Mouse (Mus musculus) lung, postnatal 0 days (tissue): ENCODE measurements around the gene Blcap. TPM values are rescaled to one million over a fixed set of nuclear protein-coding genes. Genes with fewer than 3 reads are reported as not detected.

Experiments
- ATAC-seq: fragments of 200-750 bp; cut with Nextera tagmentation; 2 replicates; pipeline ENCODE4 v1.8.0; 2017; ENCODE audit warnings: moderate library complexity
- DNase-seq: peaks from one replicate; pipeline ENCODE4 v3.0.0-alpha.2; 2016; ENCODE audit warnings: low spot score
- H3K27ac ChIP-seq: fragments of 300-500 bp; sonication (generic); 2 replicates; pipeline ENCODE4 v1.5.1; 2014; ENCODE audit warnings: antibody characterized with exemption, mild to moderate bottlenecking, low read length, mixed read lengths
- H3K27me3 ChIP-seq: fragments of 300-500 bp; sonication (generic); replicated peaks from 2 replicates; pipeline ENCODE4 v1.6.1; 2014; ENCODE audit warnings: low read length, mixed read lengths; ENCODE audit not compliant: insufficient read depth
- H3K36me3 ChIP-seq: fragments of 300-500 bp; sonication (generic); 2 replicates; pipeline ENCODE4 v1.6.1; 2014; ENCODE audit warnings: low read length, mixed read lengths; ENCODE audit not compliant: insufficient read depth
- H3K4me1 ChIP-seq: fragments of 300-500 bp; sonication (generic); 2 replicates; pipeline ENCODE4 v1.6.1; 2014; ENCODE audit warnings: antibody characterized with exemption, low read depth, low read length, mixed read lengths; ENCODE audit not compliant: insufficient read depth
- H3K4me2 ChIP-seq: fragments of 300-500 bp; sonication (generic); replicated peaks from 2 replicates; pipeline ENCODE4 v1.6.1; 2014; ENCODE audit warnings: low read depth, mild to moderate bottlenecking, low read length, moderate library complexity, mixed read lengths
- H3K4me3 ChIP-seq: fragments of 300-500 bp; sonication (generic); 2 replicates; pipeline ENCODE4 v1.5.1; 2014; ENCODE audit warnings: low read depth, low read length
- H3K9ac ChIP-seq: fragments of 300-500 bp; sonication (generic); replicated peaks from 2 replicates; pipeline ENCODE4 v1.6.1; 2014; ENCODE audit warnings: low read depth, mild to moderate bottlenecking
- H3K9me3 ChIP-seq: fragments of 300-500 bp; sonication (generic); 2 replicates; pipeline ENCODE4 v1.6.1; 2016; ENCODE audit warnings: low read length, mixed read lengths
- CTCF ChIP-seq: IDR thresholded peaks from 2 replicates; pipeline ENCODE4 v1.5.1; 2016; ENCODE audit warnings: antibody characterized with exemption, mild to moderate bottlenecking
- EP300 ChIP-seq: IDR thresholded peaks from 2 replicates; pipeline ENCODE4 v1.6.1; 2016; ENCODE audit warnings: antibody characterized with exemption, mild to moderate bottlenecking, control low read depth
- WGBS: fragments of 180-500 bp; shearing (Covaris S2); extraction: QIAGEN DNeasy Blood & Tissue Kit; methylation state at CpG from one replicate; pipeline ENCODE4 v1.1.7; 2014; 5-methylcytosine and 5-hydroxymethylcytosine counted together
- polyA plus RNA-seq: library from polyadenylated mRNA; unstranded; fragments of >200 nt; fragmentation: Nextera tagmentation; extraction: Ambion mirVana; gene quantifications from 2 replicates; pipeline ENCODE4 v1.2.1, GENCODE M21; 2015

Blcap gene
- polyA plus RNA-seq: 59.0 and 68.8 TPM in 2 replicates

DNA sequence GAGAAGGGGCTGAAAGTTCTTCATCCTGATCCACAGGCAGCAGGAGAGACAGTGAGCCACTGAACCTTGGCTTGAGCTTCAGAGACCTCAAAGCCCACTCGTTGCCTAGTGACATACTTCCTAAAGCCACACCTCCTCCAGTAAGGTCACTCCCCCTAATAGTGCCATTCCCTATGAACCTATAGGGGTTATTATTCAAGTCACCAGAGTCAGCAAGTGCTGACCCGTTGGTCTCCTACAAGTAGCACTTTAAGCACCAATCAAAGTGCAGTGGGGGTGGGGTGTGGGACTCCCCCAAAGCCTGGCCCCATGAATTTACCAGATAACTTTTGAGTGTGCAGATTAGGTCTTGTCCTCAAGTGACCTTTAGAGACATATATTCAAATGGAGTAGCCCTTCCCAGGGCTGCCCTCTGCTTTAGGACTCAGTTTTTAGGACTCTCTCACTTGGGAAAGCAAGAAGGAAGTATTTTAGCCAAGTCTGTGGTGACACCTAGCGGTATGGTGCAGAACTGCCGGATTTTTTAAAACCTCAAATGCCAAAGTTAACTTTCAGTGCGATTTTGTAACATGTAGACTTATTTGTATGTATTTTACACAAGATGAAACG, at the start of gene Blcap:
Blcap (minus strand) TSS at position 51 of the 609 bp plus-strand sequence.
- Histone ChIP-seq H3K27ac (no peak within 1 kb of the TSS), H3K27me3 (no peaks in the 10 kb centered on the region), H3K4me1 (peaks cover 7% of the 10 kb centered on the region; the same call in 1 of the 2 replicates), H3K9me3 (no peaks in the 10 kb centered on the region), H3K9ac (no peak within 1 kb of the TSS), H3K4me2 (no peak within 1 kb of the TSS), H3K36me3 (no peaks in the 10 kb centered on the region), H3K4me3 (no peak within 1 kb of the TSS)
- peak; percentile 82 for DNase-seq
- WGBS: 9% methylated on average over 6 of the region's 6 CpGs
- no peak; the same call in 1 of the 2 replicates for ATAC-seq
- no peak for TF ChIP-seq EP300
- peak; percentile 91 for TF ChIP-seq CTCF

DNA sequence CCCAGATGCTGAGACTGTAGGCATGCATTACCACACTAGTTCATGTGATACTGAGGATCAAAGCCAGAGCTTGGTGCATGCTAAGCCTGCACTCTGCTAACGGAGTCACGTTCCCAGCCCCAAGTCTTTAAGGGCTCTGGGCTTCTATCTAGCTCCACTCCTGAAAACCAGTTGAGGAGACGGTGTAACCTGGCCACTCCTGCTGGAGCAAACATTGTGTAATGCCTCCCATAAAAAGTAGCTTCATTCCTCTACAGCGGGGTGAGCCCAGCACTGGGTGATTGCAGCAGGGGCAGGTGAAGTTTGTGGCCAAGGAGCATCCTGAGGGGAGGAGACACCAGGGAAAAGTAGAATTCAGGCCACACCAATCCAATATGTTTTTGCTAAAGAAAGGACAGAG, 47.3 kb upstream of the Blcap start:
- Histone ChIP-seq H3K36me3 (no peaks in the 10 kb centered on the region), H3K9me3 (no peaks in the 10 kb centered on the region), H3K9ac (no peak overlapping the region), H3K27me3 (no peaks in the 10 kb centered on the region), H3K4me3 (no peak overlapping the region), H3K27ac (no peak overlapping the region), H3K4me2 (no peak overlapping the region), H3K4me1 (no peaks in the 10 kb centered on the region)
- no peak for TF ChIP-seq EP300
- no peak for TF ChIP-seq CTCF
- DNase-seq: no peak
- ATAC-seq: no peak; the same call in 1 of the 2 replicates
- 56% methylated on average over 4 of the region's 4 CpGs for WGBS

- TF ChIP-seq CTCF (no peak), EP300 (no peak)
- DNase-seq: no peak
- H3K9ac ChIP-seq: no peak overlapping the region
- H3K4me2 ChIP-seq: no peak overlapping the region
- H3K9me3 ChIP-seq: no peaks in the 10 kb centered on the region
- H3K27ac ChIP-seq: no peak overlapping the region
- no peaks in the 10 kb centered on the region for H3K4me1 ChIP-seq
- no peak for ATAC-seq
- WGBS: 10% methylated on average over 10 of the region's 11 CpGs
- no peaks in the 10 kb centered on the region for H3K36me3 ChIP-seq
- no peaks in the 10 kb centered on the region for H3K27me3 ChIP-seq
- no peak overlapping the region for H3K4me3 ChIP-seq
Measured at GRCm38 (mm10) chr2:157613997-157614396, 42.9 kb upstream of the Blcap start.

GRCm38 (mm10) chr2:157611735-157612134, 40.7 kb upstream of the Blcap start:
- Histone ChIP-seq H3K4me2 (no peak overlapping the region), H3K4me3 (no peak overlapping the region), H3K9ac (no peak overlapping the region), H3K9me3 (no peaks in the 10 kb centered on the region), H3K36me3 (no peaks in the 10 kb centered on the region), H3K27me3 (no peaks in the 10 kb centered on the region), H3K27ac (no peak overlapping the region), H3K4me1 (no peaks in the 10 kb centered on the region)
- no peak for ATAC-seq
- no peak for DNase-seq
- 83% methylated on average over 3 of the region's 3 CpGs for WGBS
- TF ChIP-seq CTCF (no peak), EP300 (no peak)

DNA sequence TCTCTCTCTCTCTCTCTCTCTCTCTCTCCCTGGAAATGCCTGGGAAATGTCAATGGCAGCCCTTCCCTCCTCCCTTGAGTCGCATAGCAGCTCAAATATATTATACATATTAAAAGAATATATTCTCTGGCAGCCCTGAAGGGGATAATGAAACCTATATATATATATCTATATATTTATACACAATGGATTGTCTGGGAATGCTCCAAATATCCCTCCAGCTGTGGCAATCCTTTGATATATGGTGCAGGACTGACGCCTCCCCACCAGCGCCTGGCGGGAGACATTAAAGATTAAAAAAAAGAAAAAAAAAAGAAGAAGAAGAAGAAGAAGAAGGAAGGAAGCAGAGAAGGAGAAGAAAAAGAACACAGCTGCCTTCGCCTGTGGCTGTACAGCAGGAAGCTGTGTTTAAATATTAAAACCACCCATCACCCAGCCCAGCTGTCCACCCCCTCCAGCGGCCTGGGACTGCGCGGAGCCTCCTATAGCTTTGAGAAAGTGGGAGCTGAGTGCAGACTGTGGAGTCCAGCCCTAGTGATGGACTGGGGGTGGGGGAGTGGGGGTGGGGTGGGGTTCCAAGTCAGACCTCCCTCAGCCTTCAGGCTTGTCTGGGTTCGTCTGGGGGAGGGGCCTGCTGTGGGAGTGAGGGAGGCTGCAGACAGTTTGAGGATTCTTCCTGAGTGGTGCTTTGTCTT, 36.6 kb upstream of the Blcap start:
- H3K9me3 ChIP-seq: no peaks in the 10 kb centered on the region
- WGBS: 35% methylated on average over 9 of the region's 9 CpGs
- H3K9ac ChIP-seq: no peak overlapping the region
- H3K36me3 ChIP-seq: no peaks in the 10 kb centered on the region
- ATAC-seq (no peak), DNase-seq (no peak)
- no peak overlapping the region for H3K27ac ChIP-seq
- H3K4me1 ChIP-seq: no peaks in the 10 kb centered on the region
- H3K4me3 ChIP-seq: no peak overlapping the region
- TF ChIP-seq EP300: no peak
- no peak for TF ChIP-seq CTCF
- no peak overlapping the region for H3K4me2 ChIP-seq
- no peaks in the 10 kb centered on the region for H3K27me3 ChIP-seq

DNA sequence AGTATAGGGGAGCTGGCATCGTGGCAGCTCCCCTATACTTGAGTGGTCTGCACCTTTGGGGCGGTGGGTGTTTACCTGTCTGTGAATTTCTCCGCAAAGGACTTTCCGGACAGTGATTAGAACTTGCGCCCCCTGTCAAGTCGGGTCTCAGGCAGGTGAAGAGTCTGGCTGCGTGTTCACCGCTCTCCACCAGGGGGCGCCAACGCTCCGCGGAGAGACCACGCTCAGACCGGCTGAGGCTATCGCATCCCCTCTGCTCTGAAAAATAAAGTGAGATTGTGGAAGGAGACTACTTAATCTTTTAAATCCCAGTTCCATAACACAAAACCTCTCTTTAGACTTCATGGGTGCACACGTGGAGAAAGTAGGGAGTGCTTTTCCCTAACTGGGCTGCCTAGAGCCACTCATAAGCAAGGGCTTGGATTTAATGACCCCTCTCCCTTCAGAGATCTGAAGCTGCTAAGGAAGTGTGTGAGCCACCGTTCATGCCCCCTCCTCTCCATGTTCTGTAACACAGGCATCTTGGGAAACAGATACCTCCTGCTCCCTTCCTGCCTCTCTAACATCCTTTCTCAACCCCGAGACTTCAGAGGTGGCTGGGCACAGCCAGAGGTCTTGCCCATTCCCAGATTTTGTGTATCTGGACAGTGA, 34.1 kb upstream of the Blcap start:
- Histone ChIP-seq H3K4me2 (no peak overlapping the region), H3K27ac (no peak overlapping the region), H3K36me3 (no peaks in the 10 kb centered on the region), H3K4me1 (no peaks in the 10 kb centered on the region), H3K27me3 (no peaks in the 10 kb centered on the region), H3K9ac (no peak overlapping the region), H3K4me3 (no peak overlapping the region), H3K9me3 (no peaks in the 10 kb centered on the region)
- TF ChIP-seq EP300 (no peak), CTCF (peak; percentile 96)
- DNase-seq (peak; percentile 60), ATAC-seq (0 out of 2 replicates have a peak, but pooled peaks have one; percentile 37)
- WGBS: 6% methylated on average over 18 of the region's 18 CpGs
